Mouse (Mus musculus) T-cell, adult 2 months (primary cell): ENCODE measurements around the gene Cd300ld2.
"Not testable (repeated sequence)": the region's sequence is repeated elsewhere in the genome, so short reads cannot be mapped to it uniquely, and the experiment has no call there.

Experiments
- DNase-seq: peaks from one replicate; pipeline ENCODE4 v3.0.0; 2022; ENCODE audit warnings: low spot score

The Cd300ld2 gene

GRCm38 (mm10) chr11:115016093-115016492 is at the start of gene Cd300ld2:
Cd300ld2 (minus strand) TSS chr11:115016193.
- DNase-seq, result not testable (repeated sequence)

DNA sequence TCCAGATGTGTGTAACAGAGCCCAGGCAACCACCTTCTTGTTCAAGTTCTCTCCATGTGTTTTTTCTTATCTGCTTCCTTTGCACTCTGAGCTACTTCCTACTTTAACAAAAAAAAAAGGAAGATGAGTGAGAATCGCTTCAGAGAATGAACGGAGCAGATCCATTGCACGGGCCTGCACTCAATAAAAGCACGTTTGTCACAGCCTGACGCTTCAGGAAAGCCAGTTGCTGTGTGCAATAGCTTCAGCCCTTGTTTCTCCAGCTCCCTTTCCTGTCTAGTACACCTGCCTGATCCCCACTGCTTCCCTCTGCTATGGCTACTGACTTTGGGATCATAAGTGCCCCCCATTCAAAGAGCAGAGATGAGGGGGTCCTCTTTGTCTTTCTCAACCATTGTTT is 46.1 kb upstream of the Cd300ld2 start, which contains the start of gene Cd300e:
TSS of gene Cd300e (minus strand) at position 101 of the 400 bp plus-strand sequence.
- no peak for DNase-seq

- DNase-seq, result no peak
Measured at GRCm38 (mm10) chr11:115059797-115060196, 43.8 kb upstream of the Cd300ld2 start.

GRCm38 (mm10) chr11:115058701-115059100 is 42.7 kb upstream of the Cd300ld2 start:
- no peak for DNase-seq

DNA sequence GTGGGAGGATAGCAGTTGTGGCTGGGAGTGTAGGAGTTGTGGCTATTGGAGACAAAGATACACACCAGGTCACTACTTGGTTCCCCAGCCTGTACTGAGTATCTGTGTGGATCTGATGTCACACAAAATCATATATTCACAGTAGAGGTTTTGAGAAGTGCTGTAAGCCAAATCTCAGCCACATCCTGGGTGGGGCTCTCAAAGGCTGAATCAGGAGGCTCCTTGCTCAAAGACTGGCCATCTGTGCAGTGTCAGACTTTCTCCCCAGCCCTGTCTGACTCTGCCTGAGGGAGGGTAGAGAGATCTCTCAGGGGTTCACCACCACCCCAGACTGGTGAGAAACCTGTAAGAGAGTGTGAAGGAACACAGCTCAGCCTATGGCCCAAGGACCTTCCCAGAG is 38.5 kb upstream of the Cd300ld2 start:
- DNase-seq, result no peak

- no peak for DNase-seq
Measured at GRCm38 (mm10) chr11:115052991-115053390, 37.0 kb upstream of the Cd300ld2 start.

DNA sequence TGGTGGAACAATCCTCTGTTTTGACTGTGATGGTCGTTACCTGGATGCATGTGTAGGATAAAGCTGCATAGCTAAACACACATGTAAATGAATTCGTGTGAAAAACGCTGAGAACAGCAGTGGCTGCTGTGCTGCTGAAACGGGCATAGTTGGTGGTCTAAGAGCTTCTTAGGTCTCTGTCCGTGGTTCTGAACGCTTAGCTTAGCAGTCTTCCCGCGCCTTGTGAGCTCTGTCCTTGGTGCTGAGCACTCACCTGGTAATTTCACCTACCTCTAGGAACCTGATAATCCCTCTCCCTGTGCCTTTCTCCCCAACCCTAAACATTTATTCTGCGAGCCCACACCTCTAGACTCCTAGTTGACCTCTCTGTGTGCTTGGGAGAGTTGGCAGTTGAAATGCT is 36.2 kb upstream of the Cd300ld2 start:
- DNase-seq, result no peak

GRCm38 (mm10) chr11:115049282-115049895 is 33.4 kb upstream of the Cd300ld2 start:
- DNase-seq, result no peak

DNA sequence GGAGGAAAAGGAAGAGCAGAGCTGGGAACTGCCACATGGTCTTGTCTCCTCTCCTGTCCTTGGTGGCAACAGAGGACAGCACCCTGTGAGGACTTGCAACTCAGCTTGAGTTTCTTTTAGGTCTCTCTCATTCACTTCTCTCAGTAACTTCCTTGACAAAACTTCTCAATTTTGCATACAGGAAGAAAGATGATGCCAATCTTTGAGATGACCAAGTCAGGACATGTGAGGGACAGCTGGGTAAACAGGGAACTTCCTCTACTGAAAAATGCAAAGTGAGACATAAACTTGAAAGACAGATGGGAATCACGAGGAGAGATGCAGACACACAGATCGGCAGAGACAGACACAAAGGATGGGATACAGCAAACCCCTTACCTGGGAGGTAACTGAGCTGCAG is 32.3 kb upstream of the Cd300ld2 start, which contains the start of gene Cd300ld3:
TSS of gene Cd300ld3 (minus strand) at position 151 of the 400 bp plus-strand sequence.
- no peak for DNase-seq

DNA sequence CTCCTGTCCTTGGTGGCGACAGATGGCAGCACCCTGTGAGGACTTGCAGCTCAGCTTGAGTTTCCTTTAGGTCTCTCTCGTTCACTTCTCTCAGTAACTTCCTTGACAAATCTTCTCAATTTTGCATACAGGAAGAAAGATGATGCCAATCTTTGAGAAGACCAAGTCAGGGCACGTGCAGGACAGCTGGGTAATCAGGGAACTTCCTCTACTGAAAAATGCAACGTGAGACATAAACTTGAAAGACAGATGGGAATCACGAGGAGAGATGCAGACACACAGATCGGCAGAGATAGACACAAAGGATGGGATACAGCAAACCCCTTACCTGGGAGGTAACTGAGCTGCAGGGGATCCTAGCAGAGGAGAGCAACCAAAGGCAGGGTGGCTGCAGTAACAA is 21.7 kb upstream of the Cd300ld2 start, which contains the start of gene Cd300ld5:
TSS of gene Cd300ld5 (minus strand) at position 101 of the 400 bp plus-strand sequence.
- DNase-seq, result not testable (repeated sequence)

DNA sequence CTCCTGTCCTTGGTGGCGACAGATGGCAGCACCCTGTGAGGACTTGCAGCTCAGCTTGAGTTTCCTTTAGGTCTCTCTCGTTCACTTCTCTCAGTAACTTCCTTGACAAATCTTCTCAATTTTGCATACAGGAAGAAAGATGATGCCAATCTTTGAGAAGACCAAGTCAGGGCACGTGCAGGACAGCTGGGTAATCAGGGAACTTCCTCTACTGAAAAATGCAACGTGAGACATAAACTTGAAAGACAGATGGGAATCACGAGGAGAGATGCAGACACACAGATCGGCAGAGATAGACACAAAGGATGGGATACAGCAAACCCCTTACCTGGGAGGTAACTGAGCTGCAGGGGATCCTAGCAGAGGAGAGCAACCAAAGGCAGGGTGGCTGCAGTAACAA is 10.9 kb upstream of the Cd300ld2 start, which contains the start of gene Cd300ld4:
TSS of gene Cd300ld4 (minus strand) at position 101 of the 400 bp plus-strand sequence.
- DNase-seq, result not testable (repeated sequence)

- no peak for DNase-seq
Measured at GRCm38 (mm10) chr11:115004070-115004469, 11.9 kb downstream of the Cd300ld2 start.

- DNase-seq, result no peak
Measured at GRCm38 (mm10) chr11:115001474-115002040, 14.4 kb downstream of the Cd300ld2 start, which contains the start of gene Cd300c2. Cd300c2 (minus strand) TSS chr11:115001880.

DNA sequence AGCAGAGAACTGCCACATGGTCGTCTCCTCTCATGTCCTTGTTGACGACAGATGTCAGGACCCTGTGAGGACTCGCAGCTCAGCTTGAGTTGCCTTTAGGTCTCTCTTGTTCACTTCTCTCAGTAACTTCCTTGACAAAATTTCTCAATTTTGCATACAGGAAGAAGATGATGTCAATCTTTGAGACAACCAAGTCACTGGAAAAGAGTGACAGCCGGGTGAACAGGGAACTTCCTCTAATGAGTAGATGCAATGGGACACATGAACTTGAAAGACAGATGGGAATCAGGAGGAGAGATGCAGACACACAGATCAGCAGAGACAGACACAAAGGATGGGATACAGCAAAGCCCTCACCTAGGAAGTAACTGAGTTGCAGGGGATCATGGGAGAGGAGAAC is 26.2 kb downstream of the Cd300ld2 start, which contains the start of gene Cd300ld:
TSS of gene Cd300ld (minus strand) at position 130 of the 400 bp plus-strand sequence.
- DNase-seq, result no peak

DNA sequence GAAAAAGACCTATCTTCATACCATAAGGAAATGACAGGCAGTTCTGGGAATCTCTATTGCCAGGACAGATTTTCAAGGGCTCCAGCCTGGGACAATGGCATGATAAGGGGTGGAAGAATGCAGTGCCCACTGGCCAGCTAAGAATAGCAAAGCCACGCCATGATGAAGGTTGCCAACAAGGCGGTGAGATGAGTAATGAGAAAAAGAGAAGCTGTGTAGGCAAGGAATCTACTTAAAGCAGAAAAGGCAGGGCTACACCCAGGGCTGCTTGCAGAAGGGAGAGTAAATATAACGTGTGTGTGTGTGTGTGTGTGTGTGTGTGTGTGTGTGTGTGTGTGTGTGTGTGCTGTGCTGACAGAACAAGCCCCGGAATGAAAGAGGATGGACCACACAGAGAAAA is 34.1 kb downstream of the Cd300ld2 start:
- no peak for DNase-seq

DNA sequence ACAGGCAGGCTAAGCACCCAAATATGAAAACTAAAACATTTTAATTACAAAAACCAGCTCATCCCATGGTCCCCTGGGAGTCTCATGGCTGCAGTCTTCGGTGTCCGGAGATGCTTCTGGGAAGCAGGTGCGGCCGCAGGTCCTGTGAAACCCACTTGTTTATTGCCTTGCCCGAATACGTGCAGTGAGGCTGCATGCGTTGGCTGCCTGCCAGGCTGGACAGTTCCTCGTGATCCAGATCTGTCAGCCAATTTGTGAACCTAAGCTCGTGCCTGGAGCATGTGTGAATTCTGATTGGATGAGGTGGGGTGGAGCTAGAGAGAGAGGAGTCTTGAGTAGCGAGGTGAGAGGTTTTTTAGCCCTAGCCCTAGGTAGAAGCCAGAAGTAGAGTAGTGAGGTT is 43.3 kb downstream of the Cd300ld2 start:
- no peak for DNase-seq

DNA sequence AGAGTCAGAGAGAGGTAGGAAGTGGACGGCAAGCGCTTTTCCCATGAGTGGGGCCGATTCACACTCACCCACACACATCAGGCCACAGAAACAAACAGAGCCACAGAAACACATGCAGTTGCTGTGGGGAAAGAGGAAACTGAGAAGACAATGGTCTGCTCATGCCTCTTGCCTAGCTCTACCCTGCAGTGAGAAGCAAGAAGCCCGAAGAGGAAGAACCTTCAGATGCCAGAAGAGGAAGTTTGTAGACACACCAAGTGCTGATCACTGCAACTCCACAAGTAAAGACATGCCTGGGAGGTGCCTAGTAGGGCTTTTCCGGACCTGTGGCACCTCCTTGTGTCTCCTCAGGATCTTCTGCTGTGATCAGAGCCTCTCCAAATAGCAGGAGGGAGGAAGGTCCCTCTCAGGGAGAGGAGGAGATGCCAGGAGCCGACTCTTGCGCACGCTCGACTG is 47.2 kb downstream of the Cd300ld2 start, which contains the start of gene Cd300c:
TSS of gene Cd300c (minus strand) at position 406 of the 456 bp plus-strand sequence.
- DNase-seq, result no peak

GRCm38 (mm10) chr11:114965182-114965828 is 50.7 kb downstream of the Cd300ld2 start:
- DNase-seq, result no peak

DNA sequence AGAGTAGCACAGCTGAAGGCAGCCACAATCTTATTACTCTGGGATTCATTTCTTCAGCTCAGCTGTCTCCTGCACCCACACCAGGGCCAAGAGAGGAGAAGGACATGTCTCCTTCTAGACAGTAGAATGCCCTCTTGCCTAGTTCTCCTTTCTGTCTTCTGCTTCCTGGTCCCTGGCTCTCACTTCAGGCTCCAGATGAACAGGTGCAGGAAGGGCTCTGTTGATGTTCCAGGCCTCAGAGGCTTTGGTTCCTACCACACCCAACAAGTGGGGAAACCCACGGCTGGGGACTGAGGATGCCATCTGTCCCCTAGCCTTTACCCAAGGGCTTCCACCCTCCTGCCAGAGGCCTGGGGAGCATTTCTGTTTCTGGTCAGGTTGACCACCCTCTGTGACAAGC is 55.6 kb downstream of the Cd300ld2 start:
- DNase-seq, result no peak
